Mouse (Mus musculus) forebrain, embryonic 16.5 days (tissue): ENCODE data around the gene Foxo3. TPM values are rescaled to one million over a fixed set of nuclear protein-coding genes. Genes with fewer than 3 reads are reported as not detected.

Experiments used
- ATAC-seq: fragments of 200-750 bp; cut with Nextera tagmentation; 2 replicates; pipeline ENCODE4 v1.8.0; 2017; ENCODE audit warnings: mild to moderate bottlenecking, moderate library complexity
- H3K27ac ChIP-seq: fragments of 300-500 bp; sonication (generic); 2 replicates; pipeline ENCODE4 v1.5.1; 2014; ENCODE audit warnings: low read length, control low read depth
- H3K27me3 ChIP-seq: fragments of 300-500 bp; sonication (generic); replicated peaks from 2 replicates; pipeline ENCODE4 v1.6.1; 2014; ENCODE audit warnings: low read length; ENCODE audit not compliant: control insufficient read depth, insufficient read depth
- H3K36me3 ChIP-seq: fragments of 300-500 bp; sonication (generic); 2 replicates; pipeline ENCODE4 v1.6.1; 2014; ENCODE audit not compliant: control insufficient read depth, insufficient read depth
- H3K4me1 ChIP-seq: fragments of 300-500 bp; sonication (generic); replicated peaks from 2 replicates; pipeline ENCODE4 v1.6.1; 2014; ENCODE audit warnings: low read length; ENCODE audit not compliant: control insufficient read depth, insufficient read depth
- H3K4me2 ChIP-seq: fragments of 300-500 bp; sonication (generic); 2 replicates; pipeline ENCODE4 v1.6.1; 2014; ENCODE audit warnings: mild to moderate bottlenecking, low read length, control low read depth
- H3K4me3 ChIP-seq: fragments of 300-500 bp; sonication (generic); replicated peaks from 2 replicates; pipeline ENCODE4 v1.5.1; 2014; ENCODE audit warnings: mild to moderate bottlenecking, low read length, control low read depth
- H3K9ac ChIP-seq: fragments of 300-500 bp; sonication (generic); replicated peaks from 2 replicates; pipeline ENCODE4 v1.6.1; 2014; ENCODE audit warnings: low read depth, low read length, control low read depth
- H3K9me3 ChIP-seq: fragments of 300-500 bp; sonication (generic); 2 replicates; pipeline ENCODE4 v1.6.1; 2016; ENCODE audit warnings: low read length; ENCODE audit not compliant: control insufficient read depth
- WGBS: fragments of 180-500 bp; shearing (Covaris S2); extraction: QIAGEN DNeasy Blood & Tissue Kit; methylation state at CpG from one replicate; pipeline ENCODE4 v1.1.7; 2014; 5-methylcytosine and 5-hydroxymethylcytosine counted together
- polyA plus RNA-seq: library from polyadenylated mRNA; unstranded; fragments of >200 nt; fragmentation: Nextera tagmentation; extraction: Ambion mirVana; gene quantifications from 2 replicates; pipeline ENCODE4 v1.2.1, GENCODE M21; 2015

The Foxo3 gene
- polyA plus RNA-seq, 1 experiment from 2014 or later = 4.8 TPM

DNA sequence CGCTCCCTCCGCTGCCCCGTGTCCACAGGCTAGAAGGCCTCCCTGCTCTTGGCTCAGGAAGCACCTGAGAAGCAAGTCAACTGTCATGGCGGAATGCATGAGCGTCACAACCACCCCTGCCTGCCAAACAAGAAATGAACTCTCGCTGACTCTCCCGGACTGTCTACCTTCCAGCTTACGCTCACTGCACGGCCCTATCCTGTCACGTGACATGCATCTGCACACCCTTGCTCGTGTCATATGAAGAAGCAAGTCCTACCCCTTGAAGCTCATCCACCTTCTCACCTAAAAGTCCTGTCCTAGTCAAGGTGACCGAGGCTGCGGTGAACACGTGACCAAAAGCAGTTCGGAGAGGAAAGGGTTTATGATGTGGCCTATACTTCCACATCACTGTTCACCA, 50.4 kb downstream of the Foxo3 start:
- peaks cover 12% of the 10 kb centered on the region for H3K4me1 ChIP-seq
- no peak for ATAC-seq
- no peak overlapping the region for H3K4me3 ChIP-seq
- H3K27me3 ChIP-seq = no peaks in the 10 kb centered on the region
- H3K36me3 ChIP-seq = no peaks in the 10 kb centered on the region
- H3K4me2 ChIP-seq = no peak overlapping the region
- no peak overlapping the region for H3K9ac ChIP-seq
- no peaks in the 10 kb centered on the region for H3K9me3 ChIP-seq
- WGBS = 95% methylated on average over 15 of the region's 15 CpGs
- no peak overlapping the region for H3K27ac ChIP-seq

DNA sequence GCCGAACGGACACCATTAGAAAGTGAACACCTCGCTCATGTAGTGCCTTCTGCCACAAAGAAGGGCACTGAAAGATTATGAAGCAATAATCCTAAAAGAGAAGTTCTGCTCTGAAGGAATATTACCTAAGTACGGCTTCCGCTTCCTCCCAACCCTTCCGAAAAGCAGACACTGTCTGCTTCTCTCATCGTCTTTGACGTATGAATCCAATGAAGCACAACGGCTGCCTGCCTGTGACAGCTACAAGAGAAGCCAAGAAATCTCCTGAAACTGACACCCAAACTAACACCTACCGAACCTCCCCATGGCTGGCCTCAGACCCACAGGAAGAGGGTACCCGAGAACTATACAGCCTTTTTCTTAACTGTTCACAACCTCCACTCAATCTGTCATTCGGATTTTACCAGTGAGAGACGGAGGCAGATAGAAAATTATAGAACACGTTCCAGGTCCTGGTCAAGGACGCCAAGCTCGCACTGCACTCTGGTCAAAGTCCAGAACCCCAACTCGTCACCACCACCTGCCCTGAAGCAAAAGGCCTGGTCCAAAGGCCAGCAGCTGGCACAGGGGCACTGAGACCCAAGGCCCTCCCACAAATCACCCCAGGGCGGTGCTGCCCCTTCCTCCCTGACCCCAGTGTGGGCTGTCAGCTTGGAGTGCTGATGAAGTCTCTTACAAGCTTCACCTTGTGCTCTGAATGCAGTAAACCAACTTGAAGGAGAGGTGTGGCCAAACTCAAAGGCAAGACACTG, 51.2 kb downstream of the Foxo3 start:
- Histone ChIP-seq H3K27ac (no peak overlapping the region), H3K9me3 (no peaks in the 10 kb centered on the region), H3K27me3 (no peaks in the 10 kb centered on the region), H3K36me3 (no peaks in the 10 kb centered on the region), H3K4me2 (no peak overlapping the region), H3K4me3 (no peak overlapping the region), H3K4me1 (peaks cover 19% of the 10 kb centered on the region), H3K9ac (no peak overlapping the region)
- no peak for ATAC-seq
- 86% methylated on average over 18 of the region's 18 CpGs for WGBS

DNA sequence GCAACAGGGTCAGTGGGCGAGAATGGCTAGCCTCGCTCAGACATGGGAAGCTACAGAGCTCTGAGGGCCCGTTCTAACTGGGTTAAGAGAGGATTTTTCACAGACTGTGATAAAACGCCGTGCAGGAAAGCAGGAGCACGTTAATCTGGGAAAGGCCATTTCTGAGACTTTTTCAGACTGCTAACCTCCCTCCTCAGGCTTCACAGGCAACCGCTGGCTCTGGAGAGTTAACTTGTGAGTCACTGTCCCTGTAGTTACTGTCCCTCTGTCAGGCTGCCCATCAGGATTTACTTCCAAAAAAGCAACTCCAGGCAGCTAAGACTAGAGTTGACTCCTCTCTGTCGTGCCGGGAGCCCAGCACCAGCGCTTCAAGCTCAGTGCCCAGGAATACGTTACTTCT, 54.6 kb downstream of the Foxo3 start:
- Histone ChIP-seq H3K27ac (no peak overlapping the region), H3K4me2 (no peak overlapping the region), H3K27me3 (no peaks in the 10 kb centered on the region), H3K9ac (no peak overlapping the region), H3K4me3 (no peak overlapping the region), H3K36me3 (no peaks in the 10 kb centered on the region), H3K9me3 (no peaks in the 10 kb centered on the region), H3K4me1 (peaks cover 8% of the 10 kb centered on the region)
- WGBS = 63% methylated on average over 11 of the region's 11 CpGs
- no peak for ATAC-seq

DNA sequence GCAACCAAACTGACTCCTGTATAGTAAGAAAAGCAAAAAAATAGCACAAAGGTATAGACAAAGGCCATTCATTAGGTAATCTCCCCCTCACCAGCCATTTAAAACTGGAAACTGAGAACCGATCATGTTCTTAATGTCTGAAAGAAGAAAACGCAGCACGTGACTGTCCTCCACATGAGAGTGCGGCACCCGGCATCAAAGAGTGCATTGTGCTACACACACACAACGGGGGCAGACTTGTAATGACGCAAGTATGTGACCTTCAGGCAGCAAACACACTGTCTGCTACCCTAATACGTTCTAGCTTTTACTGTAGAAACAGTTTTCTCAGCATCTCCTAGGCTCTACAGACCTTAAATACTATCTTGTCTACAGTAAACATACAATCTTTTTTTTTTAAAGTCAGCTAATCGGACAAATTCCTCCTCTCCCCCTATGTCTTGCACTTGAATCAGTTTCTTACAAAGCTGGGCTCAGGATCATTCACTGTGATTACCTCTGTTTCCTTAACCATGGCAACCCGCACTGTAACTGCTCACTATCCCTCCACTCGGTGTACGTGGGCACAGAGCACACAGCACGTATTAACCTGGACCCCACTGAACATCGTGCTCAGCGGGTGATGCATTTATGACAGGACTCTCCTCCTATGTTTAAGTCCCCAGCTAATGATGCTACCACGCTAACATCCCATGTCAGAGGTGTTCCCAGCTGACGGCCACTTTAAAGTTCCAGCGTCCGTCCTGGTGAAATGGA, 55.2 kb downstream of the Foxo3 start:
- no peak overlapping the region for H3K4me2 ChIP-seq
- H3K36me3 ChIP-seq = no peaks in the 10 kb centered on the region
- 44% methylated on average over 19 of the region's 19 CpGs for WGBS
- H3K9me3 ChIP-seq = no peaks in the 10 kb centered on the region
- 0 out of 2 replicates have a peak, but pooled peaks have one; percentile 54 for ATAC-seq
- peaks cover 8% of the 10 kb centered on the region for H3K4me1 ChIP-seq
- H3K27me3 ChIP-seq = no peaks in the 10 kb centered on the region
- H3K4me3 ChIP-seq = no peak overlapping the region
- no peak overlapping the region for H3K9ac ChIP-seq
- H3K27ac ChIP-seq = no peak overlapping the region

DNA sequence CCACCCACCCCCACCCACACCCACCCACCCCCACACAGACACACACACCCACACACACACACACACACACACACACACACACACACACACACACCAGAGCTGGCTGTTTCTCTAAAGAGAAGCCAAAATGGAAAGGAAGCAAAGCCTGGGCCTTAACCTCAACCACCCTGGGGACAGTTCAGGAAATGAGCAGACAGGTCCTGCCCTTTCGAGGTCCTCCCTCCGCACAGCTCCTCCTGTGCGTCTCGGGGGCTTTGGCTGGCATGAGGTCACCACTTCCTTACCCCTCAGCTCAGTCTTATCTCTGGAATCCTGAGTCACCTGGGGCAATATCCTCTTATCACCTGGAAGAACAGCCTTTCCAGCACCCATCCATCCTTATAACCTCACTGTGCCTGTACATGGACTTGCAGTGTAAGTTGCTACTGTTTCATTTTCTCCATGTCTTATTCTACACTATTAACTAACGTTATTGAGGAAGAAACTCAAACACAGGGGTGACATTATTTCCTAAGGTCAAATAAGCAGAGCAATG, 56.1 kb downstream of the Foxo3 start:
- 64% methylated on average over 5 of the region's 5 CpGs for WGBS
- Histone ChIP-seq H3K4me2 (no peak overlapping the region), H3K27ac (no peak overlapping the region), H3K36me3 (no peaks in the 10 kb centered on the region), H3K9ac (no peak overlapping the region), H3K9me3 (no peaks in the 10 kb centered on the region), H3K4me3 (no peak overlapping the region), H3K4me1 (peaks cover 8% of the 10 kb centered on the region), H3K27me3 (no peaks in the 10 kb centered on the region)
- ATAC-seq = no peak

DNA sequence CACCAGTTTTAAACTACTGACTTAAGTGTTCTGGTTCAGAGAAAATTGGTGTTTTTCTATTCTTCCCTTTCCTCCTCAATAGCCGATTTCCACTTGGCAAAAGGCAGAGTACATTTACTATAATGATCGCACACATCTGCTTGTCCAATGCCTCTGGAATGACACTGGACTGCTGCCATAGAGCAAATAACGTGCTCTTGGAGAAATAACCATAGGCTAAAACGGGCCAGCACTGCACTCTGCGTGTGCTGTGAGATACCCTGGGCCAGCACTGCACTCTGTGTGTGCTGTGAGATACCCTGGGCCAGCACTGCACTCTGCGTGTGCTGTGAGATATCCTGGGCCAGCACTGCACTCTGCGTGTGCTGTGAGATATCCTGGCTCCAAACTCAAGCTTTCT, 65.1 kb downstream of the Foxo3 start:
- Histone ChIP-seq H3K4me2 (no peak overlapping the region), H3K4me3 (no peak overlapping the region), H3K9ac (no peak overlapping the region), H3K36me3 (no peaks in the 10 kb centered on the region), H3K4me1 (peaks cover 6% of the 10 kb centered on the region; the same call in 1 of the 2 replicates), H3K27me3 (no peaks in the 10 kb centered on the region), H3K9me3 (no peaks in the 10 kb centered on the region), H3K27ac (no peak overlapping the region)
- peak; percentile 57 for ATAC-seq
- WGBS = 60% methylated on average over 7 of the region's 7 CpGs

DNA sequence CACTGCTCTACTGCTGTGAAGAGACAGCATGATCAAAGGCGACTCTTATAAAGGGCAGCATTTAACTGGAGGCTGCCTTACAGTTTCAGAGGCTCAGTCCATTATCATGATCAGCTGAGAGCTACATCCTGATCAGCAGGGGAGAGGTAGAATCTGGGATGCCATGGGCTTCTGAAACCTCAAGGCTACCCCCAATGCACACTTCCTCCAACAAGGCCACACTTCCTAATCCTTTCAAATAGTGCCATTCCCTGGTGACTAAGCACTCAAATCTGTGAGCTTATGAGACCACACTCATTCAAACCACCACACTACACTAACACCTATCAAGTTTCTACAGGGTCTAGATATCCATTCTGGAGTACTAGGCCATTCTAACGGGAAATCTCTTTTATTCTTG, 65.9 kb downstream of the Foxo3 start:
- H3K9me3 ChIP-seq = no peaks in the 10 kb centered on the region
- H3K4me3 ChIP-seq = no peak overlapping the region
- no peak overlapping the region for H3K4me2 ChIP-seq
- H3K9ac ChIP-seq = no peak overlapping the region
- no peak for ATAC-seq
- H3K27ac ChIP-seq = no peak overlapping the region
- 77% methylated on average over 2 of the region's 2 CpGs for WGBS
- no peaks in the 10 kb centered on the region for H3K36me3 ChIP-seq
- H3K27me3 ChIP-seq = no peaks in the 10 kb centered on the region
- H3K4me1 ChIP-seq = peaks cover 6% of the 10 kb centered on the region; the same call in 1 of the 2 replicates

DNA sequence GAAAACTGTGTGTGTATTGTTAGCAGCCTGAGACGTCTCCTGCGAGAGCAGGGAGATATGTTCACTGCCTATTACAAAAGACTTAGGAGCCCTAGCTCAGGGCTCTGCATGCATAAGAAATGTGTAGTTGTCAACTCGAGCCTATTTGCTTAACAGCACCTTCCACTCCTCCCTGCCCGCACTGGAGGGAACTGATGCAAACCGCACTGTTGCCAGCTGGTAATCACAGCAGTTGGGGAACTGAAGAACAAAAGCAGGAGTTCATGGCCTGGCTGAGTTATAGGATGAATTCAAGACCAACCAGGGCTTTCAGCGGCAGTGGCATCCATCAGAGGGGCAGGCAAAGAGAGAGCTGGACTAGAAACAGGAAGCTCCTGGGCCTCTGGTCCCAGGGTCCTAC, 66.7 kb downstream of the Foxo3 start:
- Histone ChIP-seq H3K9me3 (no peaks in the 10 kb centered on the region), H3K9ac (no peak overlapping the region), H3K36me3 (no peaks in the 10 kb centered on the region), H3K4me1 (peaks cover 6% of the 10 kb centered on the region; the same call in 1 of the 2 replicates), H3K27me3 (no peaks in the 10 kb centered on the region), H3K4me2 (no peak overlapping the region), H3K27ac (no peak overlapping the region), H3K4me3 (no peak overlapping the region)
- 52% methylated on average over 6 of the region's 6 CpGs for WGBS
- no peak for ATAC-seq

DNA sequence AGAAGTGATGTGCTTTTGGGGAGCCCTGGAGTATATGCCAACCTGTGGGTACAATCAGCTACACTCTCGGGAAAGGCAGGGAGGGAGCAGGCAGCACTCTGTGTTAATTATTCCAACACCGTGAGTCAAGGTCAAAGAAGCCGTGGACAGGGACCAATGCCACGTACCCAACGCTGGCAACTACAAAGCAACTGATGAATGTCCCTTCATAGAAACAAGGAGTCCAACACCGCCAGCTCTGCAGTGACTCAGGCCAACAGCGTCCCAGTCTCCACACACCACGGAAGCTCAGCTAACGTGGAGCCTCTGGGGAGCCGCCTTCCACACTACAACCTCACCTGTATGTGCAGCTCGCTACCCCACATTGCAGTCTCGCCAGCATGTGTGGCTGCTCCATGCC, 68.9 kb downstream of the Foxo3 start:
- Histone ChIP-seq H3K36me3 (no peaks in the 10 kb centered on the region), H3K27ac (no peak overlapping the region), H3K27me3 (no peaks in the 10 kb centered on the region), H3K4me2 (no peak overlapping the region), H3K9ac (no peak overlapping the region), H3K4me1 (peaks cover 11% of the 10 kb centered on the region; the same call in 1 of the 2 replicates), H3K9me3 (no peaks in the 10 kb centered on the region), H3K4me3 (no peak overlapping the region)
- ATAC-seq = no peak
- 92% methylated on average over 12 of the region's 12 CpGs for WGBS
